Comparison of ENCODE assay signal across 8 mouse cellular contexts in genomic region chr4:40240272-40240744, GRCm38 (mm10). TPM values are rescaled to one million over a fixed set of nuclear protein-coding genes. Genes with fewer than 3 reads are reported as not detected.
DNase-seq lines count a peak whose midpoint lies in the region; ATAC-seq and TF ChIP-seq lines count a peak whose summit lies in the region.

No protein-coding gene starts in this region.

- H3K9ac ChIP-seq in lung, embryonic 14.5 days: peak overlapping the region; percentile 64
- no peak overlapping the region for H3K9ac ChIP-seq in embryonic facial prominence, embryonic 12.5 days

- peak overlapping the region; percentile 86 for H3K4me2 ChIP-seq in lung, embryonic 14.5 days
- peak overlapping the region; percentile 79 for H3K4me2 ChIP-seq in embryonic facial prominence, embryonic 12.5 days (replicated peaks)

- no peaks in the 10 kb centered on the region for H3K27me3 ChIP-seq in lung, embryonic 14.5 days (ENCODE audit: insufficient read depth, low read length)
- H3K27me3 ChIP-seq in embryonic facial prominence, embryonic 12.5 days: no peaks in the 10 kb centered on the region
- no peaks in the 10 kb centered on the region for H3K27me3 ChIP-seq in limb, embryonic 10.5 days (ENCODE audit: low read depth, poor library complexity, severe bottlenecking)

- peak; percentile 8; the same call in 1 of the 2 replicates for ATAC-seq in lung, embryonic 14.5 days (ENCODE audit: insufficient read depth)
- 0 out of 2 replicates have a peak, but pooled peaks have one; percentile 15 for ATAC-seq in embryonic facial prominence, embryonic 12.5 days (ENCODE audit: insufficient number of reproducible peaks, insufficient read depth, low FRiP score, low TSS enrichment)

- 38% methylated on average over 5 of the region's 5 CpGs for WGBS in lung, embryonic 14.5 days
- 54% methylated on average over 5 of the region's 5 CpGs for WGBS in embryonic facial prominence, embryonic 12.5 days
- WGBS in limb, embryonic 10.5 days: 36% methylated on average over 5 of the region's 5 CpGs
- WGBS in olfactory bulb, adult 2 months: 64% methylated on average over 5 of the region's 5 CpGs

- TF ChIP-seq CTCF in lung, embryonic 14.5 days (IDR thresholded peaks at IDR 0.05; ENCODE audit: low read depth): no peak
- TF ChIP-seq CTCF in olfactory bulb, adult 2 months (IDR thresholded peaks at IDR 0.05; ENCODE audit: insufficient read depth, low read depth, low read length): no peak

- no peaks in the 10 kb centered on the region for H3K4me1 ChIP-seq in lung, embryonic 14.5 days (ENCODE audit: insufficient read depth)
- H3K4me1 ChIP-seq in embryonic facial prominence, embryonic 12.5 days: no peaks in the 10 kb centered on the region
- H3K4me1 ChIP-seq in limb, embryonic 10.5 days: peaks cover 17% of the 10 kb centered on the region
- peaks cover 9% of the 10 kb centered on the region for H3K4me1 ChIP-seq in olfactory bulb, adult 2 months (ENCODE audit: control insufficient read depth, insufficient read depth, low read length)

- no peak for DNase-seq in lung, embryonic 14.5 days
- no peak for DNase-seq in lung, adult 18-20 months
- DNase-seq in limb, embryonic 10.5 days (ENCODE audit: low spot score): no peak
- no peak for DNase-seq in retina, postnatal 1 day
- DNase-seq in gastrocnemius, postnatal 10 days: no peak
- no peak for DNase-seq in right cerebral cortex, adult 18-20 months

- no peak for TF ChIP-seq POLR2A in olfactory bulb, adult 2 months (IDR thresholded peaks at IDR 0.05; ENCODE audit: insufficient read depth, low read depth, low read length)

- peak overlapping the region; percentile 58 for H3K4me3 ChIP-seq in lung, embryonic 14.5 days (ENCODE audit: low read depth, low read length)
- peak overlapping the region; percentile 44 for H3K4me3 ChIP-seq in embryonic facial prominence, embryonic 12.5 days
- H3K4me3 ChIP-seq in limb, embryonic 10.5 days: peak overlapping the region; percentile 63
- H3K4me3 ChIP-seq in olfactory bulb, adult 2 months (ENCODE audit: insufficient read depth, low read depth, low read length): peak overlapping the region; percentile 63

- no peaks in the 10 kb centered on the region for H3K36me3 ChIP-seq in lung, embryonic 14.5 days (ENCODE audit: insufficient read depth)
- no peaks in the 10 kb centered on the region for H3K36me3 ChIP-seq in embryonic facial prominence, embryonic 12.5 days
- H3K36me3 ChIP-seq in limb, embryonic 10.5 days: no peaks in the 10 kb centered on the region

- no peaks in the 10 kb centered on the region for H3K9me3 ChIP-seq in lung, embryonic 14.5 days (ENCODE audit: low read depth, low read length)
- H3K9me3 ChIP-seq in embryonic facial prominence, embryonic 12.5 days: no peaks in the 10 kb centered on the region
- no peaks in the 10 kb centered on the region for H3K9me3 ChIP-seq in limb, embryonic 10.5 days (replicated peaks)

- H3K27ac ChIP-seq in lung, embryonic 14.5 days (ENCODE audit: low read depth): no peak overlapping the region
- no peak overlapping the region for H3K27ac ChIP-seq in embryonic facial prominence, embryonic 12.5 days
- 0 out of 2 replicates have a peak overlapping the region, but pooled peaks have one; percentile 70 for H3K27ac ChIP-seq in limb, embryonic 10.5 days
- H3K27ac ChIP-seq in olfactory bulb, adult 2 months (ENCODE audit: insufficient read depth, low read depth, low read length): no peak overlapping the region

RNA-seq across cellular contexts. Expression of gene Ddx58, which starts 0.7 kb away (rescaled TPM):
- polyA plus RNA-seq in lung, embryonic 14.5 days (2014; fragmentation: Nextera tagmentation; extraction: Ambion mirVana): 7.6 and 9.2 TPM in 2 replicates
- polyA plus RNA-seq in embryonic facial prominence, embryonic 12.5 days (2016; fragmentation: Nextera tagmentation; extraction: Ambion mirVana): 8.3 and 8.5 TPM in 2 replicates
- 2.0 and 3.7 TPM in 2 replicates for polyA plus RNA-seq in limb, embryonic 10.5 days (2016; fragmentation: Nextera tagmentation; extraction: Ambion mirVana)
- not detected in 2 replicates for polyA plus RNA-seq in olfactory bulb, adult 2 months (2012; ENCODE audit: insufficient read depth, insufficient read length, low replicate concordance, missing spikeins)
- total RNA-seq in gastrocnemius, postnatal 10 days (2021): 1 to 10 TPM; 3.8 to 6.3 TPM

RNA-seq across cellular contexts. Expression of gene Smim27, which starts 29.1 kb away (rescaled TPM):
- 24.0 and 32.4 TPM in 2 replicates for polyA plus RNA-seq in lung, embryonic 14.5 days (2014; fragmentation: Nextera tagmentation; extraction: Ambion mirVana)
- polyA plus RNA-seq in embryonic facial prominence, embryonic 12.5 days (2016; fragmentation: Nextera tagmentation; extraction: Ambion mirVana): 30.0 and 34.6 TPM in 2 replicates
- 15.6 and 21.5 TPM in 2 replicates for polyA plus RNA-seq in limb, embryonic 10.5 days (2016; fragmentation: Nextera tagmentation; extraction: Ambion mirVana)
- polyA plus RNA-seq in olfactory bulb, adult 2 months (2012; ENCODE audit: insufficient read depth, insufficient read length, low replicate concordance, missing spikeins): not detected in 2 replicates
- 10 to 100 TPM; 46.8 to 64.0 TPM for total RNA-seq in gastrocnemius, postnatal 10 days (2021)

RNA-seq across cellular contexts. Expression of gene Topors, which starts 29.3 kb away (rescaled TPM):
- polyA plus RNA-seq in lung, embryonic 14.5 days (2014; fragmentation: Nextera tagmentation; extraction: Ambion mirVana): 49.3 and 50.6 TPM in 2 replicates
- polyA plus RNA-seq in embryonic facial prominence, embryonic 12.5 days (2016; fragmentation: Nextera tagmentation; extraction: Ambion mirVana): 50.7 and 57.7 TPM in 2 replicates
- 46.7 and 54.3 TPM in 2 replicates for polyA plus RNA-seq in limb, embryonic 10.5 days (2016; fragmentation: Nextera tagmentation; extraction: Ambion mirVana)
- polyA plus RNA-seq in olfactory bulb, adult 2 months (2012; ENCODE audit: insufficient read depth, insufficient read length, low replicate concordance, missing spikeins): not detected in 2 replicates
- total RNA-seq in gastrocnemius, postnatal 10 days (2021): 10 to 100 TPM; 13.1 to 15.9 TPM

RNA-seq across cellular contexts. Expression of gene Ndufb6, which starts 38.9 kb away (rescaled TPM):
- 284 and 295 TPM in 2 replicates for polyA plus RNA-seq in lung, embryonic 14.5 days (2014; fragmentation: Nextera tagmentation; extraction: Ambion mirVana)
- polyA plus RNA-seq in embryonic facial prominence, embryonic 12.5 days (2016; fragmentation: Nextera tagmentation; extraction: Ambion mirVana): 280 and 302 TPM in 2 replicates
- polyA plus RNA-seq in limb, embryonic 10.5 days (2016; fragmentation: Nextera tagmentation; extraction: Ambion mirVana): 321 and 322 TPM in 2 replicates
- polyA plus RNA-seq in olfactory bulb, adult 2 months (2012; ENCODE audit: insufficient read depth, insufficient read length, low replicate concordance, missing spikeins): not detected in 2 replicates
- 100 to 1,000 TPM; 196 to 243 TPM for total RNA-seq in gastrocnemius, postnatal 10 days (2021)

Comparison
In these comparisons a context has a peak if more than half of its experiments do, and no peak if none do; other contexts are left out.
1. RNA of gene Smim27, which starts 29.1 kb away (polyA plus RNA-seq): 30.0 to 34.6 TPM in embryonic facial prominence, embryonic 12.5 days, 24.0 to 32.4 TPM in lung, embryonic 14.5 days and 15.6 to 21.5 TPM in limb, embryonic 10.5 days; not detected in olfactory bulb, adult 2 months; every median in the first group is over 10 times any median in the second.
2. RNA of gene Topors, which starts 29.3 kb away (polyA plus RNA-seq): 50.7 to 57.7 TPM in embryonic facial prominence, embryonic 12.5 days, 46.7 to 54.3 TPM in limb, embryonic 10.5 days and 49.3 to 50.6 TPM in lung, embryonic 14.5 days; not detected in olfactory bulb, adult 2 months; every median in the first group is over 10 times any median in the second.
3. Peak in every context shown above with its lines, with median percentiles within 50 percentile points of each other: H3K4me3 ChIP-seq.